Mouse (Mus musculus) forebrain, embryonic 14.5 days (tissue): ENCODE measurements around the gene Edem1. TPM values are rescaled to one million over a fixed set of nuclear protein-coding genes. Genes with fewer than 3 reads are reported as not detected.

Experiments
- ATAC-seq: fragments of 200-750 bp; cut with Nextera tagmentation; 2 replicates; pipeline ENCODE4 v1.8.0; 2017; ENCODE audit warnings: mild to moderate bottlenecking, moderate library complexity
- DNase-seq: peaks from one replicate; pipeline ENCODE4 v3.0.0-alpha.2; 2015; ENCODE audit warnings: low spot score
- H3K27ac ChIP-seq: fragments of 300-500 bp; sonication (generic); 2 replicates; pipeline ENCODE4 v1.5.1; 2014; ENCODE audit warnings: low read depth, mild to moderate bottlenecking, control low read depth, low read length, moderate library complexity
- H3K27me3 ChIP-seq: fragments of 300-500 bp; sonication (generic); replicated peaks from 2 replicates; pipeline ENCODE4 v1.6.1; 2014; ENCODE audit warnings: low read length, control low read depth, mixed read lengths; ENCODE audit not compliant: control insufficient read depth, insufficient read depth
- H3K36me3 ChIP-seq: fragments of 300-500 bp; sonication (generic); 2 replicates; pipeline ENCODE4 v1.6.1; 2014; ENCODE audit warnings: low read length, control low read depth; ENCODE audit not compliant: control insufficient read depth, insufficient read depth
- H3K4me1 ChIP-seq: fragments of 300-500 bp; sonication (generic); 2 replicates; pipeline ENCODE4 v1.6.1; 2014; ENCODE audit warnings: antibody characterized with exemption, low read length, control low read depth; ENCODE audit not compliant: control insufficient read depth, insufficient read depth
- H3K4me2 ChIP-seq: fragments of 300-500 bp; sonication (generic); 2 replicates; pipeline ENCODE4 v1.6.1; 2014; ENCODE audit warnings: mild to moderate bottlenecking, control low read depth, low read length
- H3K4me3 ChIP-seq: fragments of 300-500 bp; sonication (generic); 2 replicates; pipeline ENCODE4 v1.5.1; 2014; ENCODE audit warnings: low read depth, low read length, control low read depth
- H3K9ac ChIP-seq: fragments of 300-500 bp; sonication (generic); 2 replicates; pipeline ENCODE4 v1.6.1; 2014; ENCODE audit warnings: mild to moderate bottlenecking, low read length, control low read depth, moderate library complexity
- H3K9me3 ChIP-seq: fragments of 300-500 bp; sonication (generic); replicated peaks from 2 replicates; pipeline ENCODE4 v1.6.1; 2016; ENCODE audit warnings: low read length, control low read depth, mixed read lengths; ENCODE audit not compliant: control insufficient read depth
- WGBS: fragments of 180-500 bp; shearing (Covaris S2); extraction: QIAGEN DNeasy Blood & Tissue Kit; methylation state at CpG from one replicate; pipeline ENCODE4 v1.1.7; 2014; 5-methylcytosine and 5-hydroxymethylcytosine counted together
- polyA plus RNA-seq: library from polyadenylated mRNA; unstranded; fragments of >200 nt; fragmentation: Nextera tagmentation; extraction: Ambion mirVana; gene quantifications from 2 replicates; pipeline ENCODE4 v1.2.1, GENCODE M21; 2014

Edem1 gene
- polyA plus RNA-seq, 1 experiment from 2014 or later = 7.5 TPM

- H3K36me3 ChIP-seq = no peaks in the 10 kb centered on the region
- ATAC-seq (no peak), DNase-seq (no peak)
- H3K4me3 ChIP-seq = no peak overlapping the region
- H3K4me2 ChIP-seq = no peak overlapping the region
- H3K27ac ChIP-seq = no peak overlapping the region
- no peaks in the 10 kb centered on the region for H3K9me3 ChIP-seq
- H3K9ac ChIP-seq = no peak overlapping the region
- 90% methylated on average over 1 of the region's 1 CpGs for WGBS
- no peaks in the 10 kb centered on the region for H3K27me3 ChIP-seq
- H3K4me1 ChIP-seq = 0 out of 2 replicates have a peak, but pooled peaks cover 3% of the 10 kb centered on the region
These were observed 32.5 kb upstream of the Edem1 start for GRCm38 (mm10) chr6:108795912-108796311.

GRCm38 (mm10) chr6:108796706-108797105 is 31.7 kb upstream of the Edem1 start:
- Histone ChIP-seq H3K4me2 (no peak overlapping the region), H3K27me3 (no peaks in the 10 kb centered on the region), H3K9me3 (no peaks in the 10 kb centered on the region), H3K36me3 (no peaks in the 10 kb centered on the region), H3K27ac (no peak overlapping the region), H3K4me1 (0 out of 2 replicates have a peak, but pooled peaks cover 3% of the 10 kb centered on the region), H3K4me3 (no peak overlapping the region), H3K9ac (no peak overlapping the region)
- DNase-seq (peak; percentile 29), ATAC-seq (no peak)
- 45% methylated on average over 2 of the region's 2 CpGs for WGBS

DNA sequence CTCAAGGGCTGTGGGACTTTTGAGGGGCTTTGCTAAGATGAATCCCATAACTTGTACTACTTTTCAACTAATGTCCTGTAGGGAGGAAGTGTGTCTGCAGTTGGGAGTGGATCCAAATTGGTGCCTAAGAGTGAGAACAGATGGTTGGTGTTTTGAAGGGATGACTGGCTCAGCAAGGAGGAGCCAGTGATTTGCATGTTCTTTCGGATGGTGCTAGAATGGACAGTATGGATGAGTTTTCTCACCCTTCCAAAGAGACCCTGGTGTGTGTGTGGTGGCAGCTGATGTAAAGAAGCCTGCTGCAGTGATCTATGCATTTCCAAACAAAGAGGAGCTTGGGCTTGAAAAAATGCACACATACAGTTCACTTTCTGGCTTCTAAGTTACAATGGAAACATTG is 23.2 kb upstream of the Edem1 start:
- Histone ChIP-seq H3K27ac (peak overlapping the region; percentile 31; the same call in 1 of the 2 replicates), H3K4me2 (no peak overlapping the region), H3K4me3 (no peak overlapping the region), H3K9ac (no peak overlapping the region), H3K27me3 (no peaks in the 10 kb centered on the region), H3K36me3 (no peaks in the 10 kb centered on the region), H3K9me3 (no peaks in the 10 kb centered on the region), H3K4me1 (peaks cover 7% of the 10 kb centered on the region)
- ATAC-seq = peak; percentile 80; the same call in 1 of the 2 replicates
- WGBS = 42% methylated on average over 1 of the region's 1 CpGs
- peak; percentile 61 for DNase-seq

DNA sequence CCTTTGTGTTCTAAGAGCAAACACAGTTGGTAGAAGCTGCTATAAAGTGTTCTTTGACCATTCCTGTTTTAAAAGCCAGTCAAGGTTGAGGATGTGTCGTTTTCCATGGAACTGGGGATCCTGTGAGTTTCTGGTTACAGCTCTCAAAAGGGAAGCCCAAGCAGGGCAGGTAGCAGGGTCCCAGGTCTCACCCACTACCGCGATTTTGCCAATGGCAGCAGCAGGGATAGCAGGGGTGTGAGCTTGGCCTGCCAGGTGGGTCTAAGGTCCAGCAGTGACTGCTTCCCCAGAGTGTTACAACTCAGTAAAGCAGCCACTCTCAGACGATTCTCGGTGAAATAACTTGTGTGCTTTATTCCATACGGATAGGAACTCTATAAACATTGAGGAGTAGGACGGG is 22.6 kb upstream of the Edem1 start:
- WGBS = 86% methylated on average over 7 of the region's 7 CpGs
- Histone ChIP-seq H3K27ac (peak overlapping the region; percentile 31; the same call in 1 of the 2 replicates), H3K36me3 (no peaks in the 10 kb centered on the region), H3K9me3 (no peaks in the 10 kb centered on the region), H3K27me3 (no peaks in the 10 kb centered on the region), H3K4me2 (no peak overlapping the region), H3K4me1 (peaks cover 7% of the 10 kb centered on the region), H3K4me3 (no peak overlapping the region), H3K9ac (no peak overlapping the region)
- DNase-seq (no peak), ATAC-seq (no peak)

- Histone ChIP-seq H3K4me3 (no peak overlapping the region), H3K4me1 (peaks cover 7% of the 10 kb centered on the region), H3K9me3 (no peaks in the 10 kb centered on the region), H3K27ac (no peak overlapping the region), H3K9ac (no peak overlapping the region), H3K36me3 (no peaks in the 10 kb centered on the region), H3K27me3 (no peaks in the 10 kb centered on the region), H3K4me2 (no peak overlapping the region)
- 75% methylated on average over 3 of the region's 3 CpGs for WGBS
- DNase-seq (no peak), ATAC-seq (no peak)
These were observed 21.0 kb upstream of the Edem1 start for GRCm38 (mm10) chr6:108807446-108807845.

DNA sequence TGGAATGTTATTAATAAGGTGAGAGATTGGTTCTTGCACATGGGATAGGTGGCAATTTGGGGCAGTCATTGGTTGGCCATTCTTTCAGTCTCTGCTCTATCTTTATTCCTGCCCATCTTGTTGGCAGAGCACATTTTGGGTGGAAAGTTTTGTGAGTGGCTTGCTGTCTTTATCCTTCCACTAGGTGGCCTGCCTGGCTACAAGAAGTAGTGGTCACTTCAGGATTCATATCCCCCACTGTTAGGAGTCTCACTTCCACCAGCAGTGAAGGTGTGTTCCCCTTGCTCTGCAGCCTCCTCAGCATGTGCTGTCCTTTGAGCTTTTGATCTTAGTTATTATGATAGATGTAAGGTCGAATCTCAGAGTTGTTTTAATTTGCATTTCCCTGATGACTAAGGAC is 19.7 kb upstream of the Edem1 start:
- Histone ChIP-seq H3K4me1 (peaks cover 7% of the 10 kb centered on the region), H3K4me2 (no peak overlapping the region), H3K36me3 (no peaks in the 10 kb centered on the region), H3K9me3 (no peaks in the 10 kb centered on the region), H3K27ac (no peak overlapping the region), H3K9ac (no peak overlapping the region), H3K27me3 (no peaks in the 10 kb centered on the region), H3K4me3 (no peak overlapping the region)
- 87% methylated on average over 1 of the region's 1 CpGs for whole genome bisulfite sequencing
- no peak for DNase-seq
- ATAC-seq = no peak

- H3K9me3 ChIP-seq = no peaks in the 10 kb centered on the region
- H3K4me3 ChIP-seq = no peak overlapping the region
- H3K27me3 ChIP-seq = no peaks in the 10 kb centered on the region
- no peak overlapping the region for H3K27ac ChIP-seq
- DNase-seq (no peak), ATAC-seq (no peak)
- no peak overlapping the region for H3K4me2 ChIP-seq
- WGBS = 64% methylated on average over 10 of the region's 10 CpGs
- H3K36me3 ChIP-seq = peaks cover 5% of the 10 kb centered on the region; the same call in 1 of the 2 replicates
- peaks cover 4% of the 10 kb centered on the region for H3K4me1 ChIP-seq
- no peak overlapping the region for H3K9ac ChIP-seq
These were observed 18.2 kb upstream of the Edem1 start for GRCm38 (mm10) chr6:108810237-108810636.

GRCm38 (mm10) chr6:108812134-108812533 is 16.3 kb upstream of the Edem1 start:
- 90% methylated on average over 2 of the region's 2 CpGs for WGBS
- DNase-seq = no peak
- H3K36me3 ChIP-seq = peaks cover 11% of the 10 kb centered on the region; the same call in 1 of the 2 replicates
- ATAC-seq = no peak
- no peak overlapping the region for H3K27ac ChIP-seq
- H3K27me3 ChIP-seq = no peaks in the 10 kb centered on the region
- H3K9me3 ChIP-seq = no peaks in the 10 kb centered on the region
- H3K9ac ChIP-seq = no peak overlapping the region
- H3K4me1 ChIP-seq = no peaks in the 10 kb centered on the region
- no peak overlapping the region for H3K4me2 ChIP-seq
- no peak overlapping the region for H3K4me3 ChIP-seq

- no peak overlapping the region for H3K4me3 ChIP-seq
- H3K27me3 ChIP-seq = no peaks in the 10 kb centered on the region
- H3K4me2 ChIP-seq = no peak overlapping the region
- H3K4me1 ChIP-seq = no peaks in the 10 kb centered on the region
- DNase-seq = no peak
- H3K9ac ChIP-seq = no peak overlapping the region
- peaks cover 50% of the 10 kb centered on the region for H3K36me3 ChIP-seq
- no peak for ATAC-seq
- no peaks in the 10 kb centered on the region for H3K9me3 ChIP-seq
- no peak overlapping the region for H3K27ac ChIP-seq
- WGBS = 85% methylated on average over 4 of the region's 4 CpGs
These were observed 10.9 kb upstream of the Edem1 start for GRCm38 (mm10) chr6:108817510-108817909.
